Mouse (Mus musculus): ENCODE data around the gene 6430571L13Rik. TPM values are rescaled to one million over a fixed set of nuclear protein-coding genes. Genes with fewer than 3 reads are reported as not detected.
A peak's percentile ranks its signal among the peaks of the same experiment; 100 is the strongest.

The 6430571L13Rik gene
- polyA plus RNA-seq, 1 experiment from 2014 or later = 0.90 TPM

DNA sequence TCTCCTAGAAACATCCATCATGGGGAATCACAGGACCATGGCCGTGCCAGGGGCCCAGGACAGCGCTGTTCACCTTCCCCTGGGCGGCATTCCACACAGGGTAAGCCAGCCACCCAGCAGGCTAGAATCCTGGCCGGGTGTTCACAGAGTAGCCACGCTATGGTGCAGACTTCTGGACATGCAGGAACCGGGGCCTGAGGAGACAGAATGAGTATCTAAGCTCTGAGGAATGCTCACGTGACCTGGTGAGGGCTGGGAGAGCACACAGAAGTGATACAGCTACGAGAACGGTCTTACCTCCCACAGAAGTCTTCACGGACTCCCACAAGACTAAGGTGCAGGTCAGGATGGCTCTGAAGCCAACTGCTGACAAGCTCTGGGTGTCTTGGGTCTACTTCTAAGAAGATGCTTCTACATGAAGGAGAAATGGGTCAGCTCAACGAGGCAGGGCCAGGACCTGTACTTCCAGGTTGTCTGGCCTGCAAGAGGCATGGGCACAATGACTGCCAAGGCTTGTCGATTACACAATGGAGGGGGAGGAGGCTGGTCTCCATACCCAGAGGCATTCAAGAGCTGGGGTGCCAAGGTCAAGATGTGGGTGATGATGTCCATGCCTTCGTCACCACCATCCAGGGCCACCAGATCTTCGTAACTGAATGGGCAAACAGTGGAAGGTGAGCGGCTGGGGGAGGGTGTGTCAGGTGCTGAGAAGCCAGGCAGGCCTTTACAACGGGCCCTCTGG lies 12.4 kb upstream of the 6430571L13Rik start:
- no peak overlapping the region for H3K27ac ChIP-seq (ENCODE audit: low read length)
- H3K4me2 ChIP-seq (ENCODE audit: low read depth, low read length) = no peak overlapping the region
- H3K9me3 ChIP-seq (replicated peaks; ENCODE audit: control insufficient read depth, low read length) = no peaks in the 10 kb centered on the region
- H3K4me3 ChIP-seq (replicated peaks; ENCODE audit: low read length) = no peak overlapping the region
- H3K36me3 ChIP-seq (ENCODE audit: control insufficient read depth, insufficient read depth, low read length) = no peaks in the 10 kb centered on the region
- no peak overlapping the region for H3K9ac ChIP-seq (ENCODE audit: low read length)
- H3K27me3 ChIP-seq (ENCODE audit: control insufficient read depth, insufficient read depth, low read length) = no peaks in the 10 kb centered on the region
- 87% methylated on average over 16 of the region's 16 CpGs for WGBS
- ATAC-seq (ENCODE audit: insufficient read depth, low FRiP score) = no peak
- H3K4me1 ChIP-seq (ENCODE audit: control insufficient read depth, insufficient read depth, low read length) = no peaks in the 10 kb centered on the region

DNA sequence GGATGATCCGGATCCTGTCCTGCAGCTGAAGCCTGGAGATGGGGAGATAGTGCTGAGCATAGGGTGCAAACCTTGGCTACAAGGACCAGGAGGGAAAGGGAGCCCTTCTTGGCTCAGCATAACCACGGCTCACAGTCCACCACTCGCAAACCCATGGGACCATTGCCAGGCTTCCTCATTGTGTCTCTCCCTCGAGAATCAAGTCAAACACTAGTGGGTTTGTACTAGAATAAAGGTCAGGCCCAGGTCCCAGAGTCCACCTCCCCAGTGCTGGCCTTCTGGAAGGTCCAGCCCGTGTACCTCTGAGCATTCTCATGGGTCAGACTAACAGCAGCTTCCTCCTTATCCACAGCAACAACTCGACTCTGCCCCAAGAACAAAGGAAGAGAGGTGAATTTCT lies 9.6 kb upstream of the 6430571L13Rik start:
- H3K4me1 ChIP-seq (ENCODE audit: control insufficient read depth, insufficient read depth, low read length) = no peaks in the 10 kb centered on the region
- H3K27ac ChIP-seq (ENCODE audit: low read length) = no peak overlapping the region
- H3K4me2 ChIP-seq (ENCODE audit: low read depth, low read length) = no peak overlapping the region
- H3K27me3 ChIP-seq (ENCODE audit: control insufficient read depth, insufficient read depth, low read length) = no peaks in the 10 kb centered on the region
- WGBS = 83% methylated on average over 6 of the region's 6 CpGs
- ATAC-seq (ENCODE audit: insufficient read depth, low FRiP score) = no peak
- H3K4me3 ChIP-seq (replicated peaks; ENCODE audit: low read length) = no peak overlapping the region
- H3K9ac ChIP-seq (ENCODE audit: low read length) = no peak overlapping the region
- H3K36me3 ChIP-seq (ENCODE audit: control insufficient read depth, insufficient read depth, low read length) = no peaks in the 10 kb centered on the region
- H3K9me3 ChIP-seq (replicated peaks; ENCODE audit: control insufficient read depth, low read length) = no peaks in the 10 kb centered on the region

DNA sequence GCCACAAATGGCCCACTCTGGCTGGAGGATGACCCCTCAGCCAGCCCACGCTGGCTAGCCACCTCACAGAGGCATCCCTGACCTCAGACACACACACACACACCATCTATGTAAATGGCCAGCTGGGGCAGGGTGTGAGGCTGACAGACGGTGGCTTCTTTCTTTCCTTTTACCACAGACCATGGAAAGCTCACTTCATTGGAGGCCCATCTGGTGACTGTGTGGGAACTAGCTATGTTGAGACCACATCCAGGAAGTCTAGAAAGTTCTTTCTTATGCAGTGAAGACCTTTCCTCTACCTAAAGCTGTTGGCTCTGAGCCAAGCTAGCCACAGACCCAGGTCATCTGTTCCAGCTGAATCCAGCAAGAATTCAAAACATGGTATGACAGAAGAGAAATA lies 6.7 kb upstream of the 6430571L13Rik start:
- Histone ChIP-seq H3K9me3 (replicated peaks; ENCODE audit: control insufficient read depth, low read length) (no peaks in the 10 kb centered on the region), H3K27me3 (ENCODE audit: control insufficient read depth, insufficient read depth, low read length) (no peaks in the 10 kb centered on the region), H3K9ac (ENCODE audit: low read length) (no peak overlapping the region), H3K4me1 (ENCODE audit: control insufficient read depth, insufficient read depth, low read length) (peaks cover 6% of the 10 kb centered on the region; the same call in 1 of the 2 replicates), H3K4me3 (replicated peaks; ENCODE audit: low read length) (no peak overlapping the region), H3K36me3 (ENCODE audit: control insufficient read depth, insufficient read depth, low read length) (no peaks in the 10 kb centered on the region), H3K27ac (ENCODE audit: low read length) (no peak overlapping the region), H3K4me2 (ENCODE audit: low read depth, low read length) (no peak overlapping the region)
- 59% methylated on average over 2 of the region's 2 CpGs for WGBS
- no peak for ATAC-seq (ENCODE audit: insufficient read depth, low FRiP score)

DNA sequence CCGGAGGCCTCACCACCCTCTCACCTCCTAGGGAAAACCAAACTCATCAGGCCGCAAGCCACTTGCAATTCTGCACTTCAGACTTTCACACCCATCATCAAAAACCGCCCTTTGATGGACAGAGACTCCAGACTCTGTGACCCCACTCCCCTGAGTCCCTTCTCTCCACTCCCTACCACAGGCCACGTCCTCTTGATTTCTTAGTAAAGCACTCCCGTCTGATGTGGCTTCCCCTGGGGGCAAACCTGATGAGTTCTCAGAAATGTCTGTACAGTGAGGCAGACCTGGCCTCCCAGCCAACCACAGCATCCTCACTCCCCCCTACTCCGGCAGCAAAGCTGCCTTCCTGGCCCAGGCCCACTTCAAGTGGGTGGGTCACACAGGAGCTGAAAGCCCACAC lies 6.0 kb upstream of the 6430571L13Rik start:
- Histone ChIP-seq H3K9me3 (replicated peaks; ENCODE audit: control insufficient read depth, low read length) (no peaks in the 10 kb centered on the region), H3K4me3 (replicated peaks; ENCODE audit: low read length) (no peak overlapping the region), H3K27ac (ENCODE audit: low read length) (no peak overlapping the region), H3K4me2 (ENCODE audit: low read depth, low read length) (no peak overlapping the region), H3K36me3 (ENCODE audit: control insufficient read depth, insufficient read depth, low read length) (no peaks in the 10 kb centered on the region), H3K27me3 (ENCODE audit: control insufficient read depth, insufficient read depth, low read length) (no peaks in the 10 kb centered on the region), H3K9ac (ENCODE audit: low read length) (no peak overlapping the region), H3K4me1 (ENCODE audit: control insufficient read depth, insufficient read depth, low read length) (peaks cover 6% of the 10 kb centered on the region; the same call in 1 of the 2 replicates)
- no peak for ATAC-seq (ENCODE audit: insufficient read depth, low FRiP score)
- WGBS = 87% methylated on average over 6 of the region's 6 CpGs

DNA sequence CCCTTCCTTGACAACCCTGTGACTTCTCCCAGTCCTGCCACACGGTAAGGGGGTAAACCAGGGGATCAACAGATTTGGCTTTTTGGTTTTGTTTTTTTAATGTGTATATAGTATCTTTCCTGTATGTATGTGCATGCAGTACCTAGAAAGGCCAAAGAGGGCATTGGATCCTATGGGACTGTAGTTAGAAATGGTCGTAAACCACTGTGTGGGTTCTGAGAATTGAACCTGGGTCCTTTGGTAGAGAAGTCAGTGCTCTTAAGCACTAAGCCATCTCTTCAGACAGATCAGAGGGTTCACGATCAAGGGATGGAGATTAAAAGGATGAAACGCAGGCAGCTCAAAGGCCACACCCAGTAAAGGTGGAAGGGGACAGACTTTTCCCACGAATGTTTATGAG lies 5.4 kb upstream of the 6430571L13Rik start:
- Histone ChIP-seq H3K4me3 (replicated peaks; ENCODE audit: low read length) (no peak overlapping the region), H3K27ac (ENCODE audit: low read length) (no peak overlapping the region), H3K27me3 (ENCODE audit: control insufficient read depth, insufficient read depth, low read length) (no peaks in the 10 kb centered on the region), H3K4me2 (ENCODE audit: low read depth, low read length) (no peak overlapping the region), H3K4me1 (ENCODE audit: control insufficient read depth, insufficient read depth, low read length) (peaks cover 6% of the 10 kb centered on the region; the same call in 1 of the 2 replicates), H3K36me3 (ENCODE audit: control insufficient read depth, insufficient read depth, low read length) (no peaks in the 10 kb centered on the region), H3K9me3 (replicated peaks; ENCODE audit: control insufficient read depth, low read length) (no peaks in the 10 kb centered on the region), H3K9ac (ENCODE audit: low read length) (no peak overlapping the region)
- 82% methylated on average over 5 of the region's 5 CpGs for WGBS
- no peak for ATAC-seq (ENCODE audit: insufficient read depth, low FRiP score)

DNA sequence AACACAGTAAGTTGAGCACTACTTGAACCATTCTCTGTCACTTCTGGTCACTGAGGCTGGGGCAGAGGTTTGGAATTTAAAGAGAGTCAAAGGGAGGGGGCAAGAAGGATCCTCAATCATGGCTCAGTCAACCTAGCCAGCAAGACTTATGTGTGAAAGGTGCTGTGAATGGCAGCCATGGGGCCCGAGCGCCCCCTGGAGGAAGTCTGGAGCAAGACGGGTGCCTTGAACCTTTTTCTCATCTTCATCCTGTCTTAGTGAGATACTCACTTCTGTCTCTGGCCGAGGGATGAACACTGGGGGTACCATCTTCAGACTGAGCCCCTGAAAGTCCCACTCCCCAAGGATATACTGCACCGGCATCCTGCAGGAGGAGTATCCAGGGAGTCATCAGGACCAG lies 4.5 kb upstream of the 6430571L13Rik start:
- Histone ChIP-seq H3K27ac (ENCODE audit: low read length) (no peak overlapping the region), H3K4me3 (replicated peaks; ENCODE audit: low read length) (no peak overlapping the region), H3K4me1 (ENCODE audit: control insufficient read depth, insufficient read depth, low read length) (peaks cover 6% of the 10 kb centered on the region; the same call in 1 of the 2 replicates), H3K9me3 (replicated peaks; ENCODE audit: control insufficient read depth, low read length) (no peaks in the 10 kb centered on the region), H3K9ac (ENCODE audit: low read length) (no peak overlapping the region), H3K36me3 (ENCODE audit: control insufficient read depth, insufficient read depth, low read length) (no peaks in the 10 kb centered on the region), H3K4me2 (ENCODE audit: low read depth, low read length) (no peak overlapping the region), H3K27me3 (ENCODE audit: control insufficient read depth, insufficient read depth, low read length) (no peaks in the 10 kb centered on the region)
- no peak for ATAC-seq (ENCODE audit: insufficient read depth, low FRiP score)
- 8% methylated on average over 5 of the region's 5 CpGs for WGBS

DNA sequence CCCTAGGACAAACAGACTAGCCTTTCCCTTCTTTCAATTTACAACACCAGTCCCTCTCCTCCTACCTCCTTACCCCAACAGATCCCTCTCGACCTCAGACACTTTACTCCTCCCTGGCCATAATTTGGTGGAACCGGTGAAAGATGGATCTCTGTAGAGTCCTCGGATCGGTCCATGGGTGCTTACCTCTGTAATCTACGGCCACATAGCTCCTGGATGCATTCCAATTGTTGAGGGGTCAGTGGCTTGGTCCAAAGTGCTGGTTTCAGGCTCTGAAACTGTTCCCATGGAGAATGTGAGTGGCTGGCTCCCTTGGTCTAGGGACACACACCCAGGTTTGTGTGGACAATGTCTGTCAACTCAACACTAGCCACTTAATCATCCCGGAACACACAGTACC lies 4.0 kb upstream of the 6430571L13Rik start:
- H3K4me3 ChIP-seq (replicated peaks; ENCODE audit: low read length) = no peak overlapping the region
- H3K9ac ChIP-seq (ENCODE audit: low read length) = no peak overlapping the region
- H3K4me2 ChIP-seq (ENCODE audit: low read depth, low read length) = no peak overlapping the region
- peaks cover 5% of the 10 kb centered on the region; the same call in 1 of the 2 replicates for H3K27me3 ChIP-seq (ENCODE audit: control insufficient read depth, insufficient read depth, low read length)
- no peaks in the 10 kb centered on the region for H3K36me3 ChIP-seq (ENCODE audit: control insufficient read depth, insufficient read depth, low read length)
- ATAC-seq (ENCODE audit: insufficient read depth, low FRiP score) = no peak
- 85% methylated on average over 6 of the region's 6 CpGs for WGBS
- no peak overlapping the region for H3K27ac ChIP-seq (ENCODE audit: low read length)
- H3K9me3 ChIP-seq (replicated peaks; ENCODE audit: control insufficient read depth, low read length) = no peaks in the 10 kb centered on the region
- peaks cover 6% of the 10 kb centered on the region; the same call in 1 of the 2 replicates for H3K4me1 ChIP-seq (ENCODE audit: control insufficient read depth, insufficient read depth, low read length)

DNA sequence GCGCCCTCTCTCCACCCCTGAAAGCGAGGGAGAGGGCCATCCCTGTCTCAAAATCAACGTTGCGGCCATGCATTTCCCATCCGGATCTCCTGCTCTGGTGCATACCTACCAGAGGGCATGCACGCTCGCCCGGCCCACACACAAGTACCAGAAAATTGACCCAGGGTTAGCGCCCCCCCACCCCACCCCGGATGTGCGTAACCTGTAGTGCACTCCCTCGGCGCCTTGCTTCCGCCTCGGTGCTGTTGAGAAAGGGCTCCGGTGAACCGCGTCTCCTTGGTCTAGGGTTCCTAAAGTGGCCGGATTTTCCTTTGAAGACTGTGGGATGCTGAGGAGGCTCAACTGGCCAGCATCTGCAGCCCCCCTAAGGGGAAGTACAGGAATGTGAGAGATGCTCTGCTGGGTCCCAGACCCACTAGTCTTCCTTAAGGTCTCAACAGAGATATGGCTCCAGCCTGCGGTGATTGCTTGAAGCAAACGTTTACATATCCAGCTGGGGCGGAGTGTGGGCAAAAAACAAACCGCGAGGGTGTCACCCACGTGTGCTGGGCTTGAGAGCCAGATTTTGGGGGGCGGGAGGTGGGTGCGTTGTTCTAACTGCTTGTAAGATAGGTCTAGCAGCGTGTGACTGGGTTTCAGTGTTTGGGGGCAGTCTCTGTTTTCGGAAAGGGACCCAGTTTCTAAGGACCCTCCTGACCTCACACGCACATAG lies 2.1 kb upstream of the 6430571L13Rik start, which contains the start of gene Hemk1:
Gene Hemk1, minus strand, starts transcription at position 179 of the 712 bp plus-strand sequence.
- Histone ChIP-seq H3K9ac (ENCODE audit: low read length) (peak within 1 kb of the TSS; percentile 86), H3K27me3 (ENCODE audit: control insufficient read depth, insufficient read depth, low read length) (peaks cover 6% of the 10 kb centered on the region; the same call in 1 of the 2 replicates), H3K4me2 (ENCODE audit: low read depth, low read length) (peak within 1 kb of the TSS; percentile 79), H3K4me3 (replicated peaks; ENCODE audit: low read length) (peak within 1 kb of the TSS; percentile 68), H3K9me3 (replicated peaks; ENCODE audit: control insufficient read depth, low read length) (no peaks in the 10 kb centered on the region), H3K27ac (ENCODE audit: low read length) (peak within 1 kb of the TSS; percentile 7; the same call in 1 of the 2 replicates), H3K4me1 (ENCODE audit: control insufficient read depth, insufficient read depth, low read length) (peaks cover 6% of the 10 kb centered on the region; the same call in 1 of the 2 replicates), H3K36me3 (ENCODE audit: control insufficient read depth, insufficient read depth, low read length) (no peaks in the 10 kb centered on the region)
- 3% methylated on average over 30 of the region's 30 CpGs for WGBS
- peak; percentile 85; the same call in 1 of the 2 replicates for ATAC-seq (ENCODE audit: insufficient read depth, low FRiP score)

Data from stomach, embryonic 16.5 days (tissue).